Mouse (Mus musculus): ENCODE data around the gene Map3k21.

GRCm38 (mm10) chr8:125902521-125902920, 7.7 kb upstream of the Map3k21 start:
- no peak for TF ChIP-seq NELFE (IDR thresholded peaks at IDR 0.05; ENCODE audit: low read depth, low read length)
- TF ChIP-seq CTCF (conservative IDR thresholded peaks at IDR 0.05 in 1 of 2, IDR thresholded peaks at IDR 0.05 in 1 of 2; ENCODE audit: low read depth in 2 of 2, low read length in 2 of 2) = no peak
- no peak for TF ChIP-seq ZNF384 (IDR thresholded peaks at IDR 0.05; ENCODE audit: low read depth, low read length)
